Mouse (Mus musculus): ENCODE results near the gene 1700011M02Rik. TPM values are rescaled to one million over a fixed set of nuclear protein-coding genes. Genes with fewer than 3 reads are reported as not detected.

Gene 1700011M02Rik
- not detected for polyA plus RNA-seq (2017; shearing (Covaris generic))

GRCm38 (mm10) chrX:102908587-102908986 is at the start of gene 1700011M02Rik, which contains the start of gene Dmrtc1a:
Gene 1700011M02Rik (plus strand): TSS chrX:102908905.
Gene Dmrtc1a (minus strand): TSS chrX:102908687.

GRCm38 (mm10) chrX:102867871-102868270 is 40.8 kb upstream of the 1700011M02Rik start, which contains the start of gene 1700031F05Rik:
Gene 1700031F05Rik (minus strand): TSS chrX:102867971.

GRCm38 (mm10) chrX:102928072-102928471 is 19.4 kb downstream of the 1700011M02Rik start, which contains the start of gene 1700018G05Rik:
Gene 1700018G05Rik (plus strand): TSS chrX:102928372.

Other genes starting within 250 kb of the 1700011M02Rik start
- not detected for gene Gm3880, start 221.9 kb upstream of the 1700011M02Rik start, polyA plus RNA-seq (2017; shearing (Covaris generic))
- not detected for gene Gm9112, start 201.3 kb upstream of the 1700011M02Rik start, polyA plus RNA-seq (2017; shearing (Covaris generic))
- not detected for gene Dmrtc1b, start 201.0 kb upstream of the 1700011M02Rik start, polyA plus RNA-seq (2017; shearing (Covaris generic))
- not detected for gene Dmrtc1c1, start 105.9 kb upstream of the 1700011M02Rik start, polyA plus RNA-seq (2017; shearing (Covaris generic))
- not detected for gene Dmrtc1c2, start 54.3 kb upstream of the 1700011M02Rik start, polyA plus RNA-seq (2017; shearing (Covaris generic))
- not detected for gene 1700031F05Rik, start 40.9 kb upstream of the 1700011M02Rik start, polyA plus RNA-seq (2017; shearing (Covaris generic))
- not detected for gene Dmrtc1a, start 218 bp upstream of the 1700011M02Rik start, polyA plus RNA-seq (2017; shearing (Covaris generic))
- not detected for gene 1700018G05Rik, start 19.5 kb downstream of the 1700011M02Rik start, polyA plus RNA-seq (2017; shearing (Covaris generic))